Comparison of ENCODE assay signal across 8 mouse cellular contexts in genomic region chr5:134742221-134742795, GRCm38 (mm10). TPM values are rescaled to one million over a fixed set of nuclear protein-coding genes. Genes with fewer than 3 reads are reported as not detected.
DNase-seq lines count a peak whose midpoint lies in the region; ATAC-seq and TF ChIP-seq lines count a peak whose summit lies in the region.

No protein-coding gene starts in this region.

- ATAC-seq in heart, postnatal 0 days (ENCODE audit: insufficient read depth, low read depth): no peak
- no peak for ATAC-seq in liver, embryonic 11.5 days (replicated peaks; ENCODE audit: low FRiP score)
- ATAC-seq in frontal cortex, adult (ENCODE audit: low TSS enrichment): no peak

- no peaks in the 10 kb centered on the region for H3K36me3 ChIP-seq in heart, postnatal 0 days (replicated peaks; ENCODE audit: control insufficient read depth, insufficient read depth, low read length)
- H3K36me3 ChIP-seq in liver, embryonic 11.5 days (ENCODE audit: control insufficient read depth, insufficient read depth, low read length): no peaks in the 10 kb centered on the region

- H3K4me1 ChIP-seq in heart, postnatal 0 days (ENCODE audit: control insufficient read depth, insufficient read depth): peaks cover 4% of the 10 kb centered on the region; the same call in 1 of the 2 replicates
- H3K4me1 ChIP-seq in liver, embryonic 11.5 days (replicated peaks; ENCODE audit: control insufficient read depth, insufficient read depth, low read length): peaks cover 2% of the 10 kb centered on the region; the same call in 1 of the 2 replicates

- intact Hi-C loops in heart, postnatal 36 days (cut with DNase I): no loop called here
- intact Hi-C loops in left cerebral cortex, postnatal 25 days (cut with DNase I): no loop called here

- no peak for TF ChIP-seq POLR2A in brain, embryonic 14.5 days (IDR thresholded peaks at IDR 0.05; ENCODE audit: borderline replicate concordance, extremely low read depth, insufficient read depth, insufficient read length, poor library complexity, severe bottlenecking)

- H3K27me3 ChIP-seq in heart, postnatal 0 days (ENCODE audit: control insufficient read depth, insufficient read depth, low read length): peaks cover 16% of the 10 kb centered on the region
- peaks cover 16% of the 10 kb centered on the region for H3K27me3 ChIP-seq in liver, embryonic 11.5 days (replicated peaks; ENCODE audit: control insufficient read depth, insufficient read depth, low read length)

- TF ChIP-seq CTCF in brain, embryonic 14.5 days (IDR thresholded peaks at IDR 0.05; ENCODE audit: borderline replicate concordance, extremely low read depth, insufficient read depth, insufficient read length): no peak
- TF ChIP-seq CTCF in heart, postnatal 0 days (IDR thresholded peaks at IDR 0.05; ENCODE audit: low read depth): no peak

- H3K9ac ChIP-seq in heart, postnatal 0 days (replicated peaks; ENCODE audit: low read depth, low read length): no peak overlapping the region
- no peak overlapping the region for H3K9ac ChIP-seq in liver, embryonic 11.5 days (ENCODE audit: low read depth, low read length)

- no peak for TF ChIP-seq EP300 in heart, postnatal 0 days (IDR thresholded peaks at IDR 0.05; ENCODE audit: low read depth)

- DNase-seq in heart, adult 18-20 months: peak; percentile 59 to 70
- no peak for DNase-seq in heart, postnatal 36 days
- peak; percentile 37 for DNase-seq in brain, embryonic 14.5 days (ENCODE audit: low read depth)
- no peak for DNase-seq in heart, postnatal 0 days (ENCODE audit: low spot score)
- no peak for DNase-seq in liver, embryonic 11.5 days (ENCODE audit: low spot score)
- DNase-seq in urinary bladder, postnatal 10 days (ENCODE audit: low spot score): no peak
- no peak for DNase-seq in left cerebral cortex, postnatal 25 days (ENCODE audit: low spot score in 2 of 2)

- no peak overlapping the region for H3K4me3 ChIP-seq in heart, postnatal 0 days (ENCODE audit: low read depth, low read length)
- H3K4me3 ChIP-seq in liver, embryonic 11.5 days (ENCODE audit: low read depth, low read length): no peak overlapping the region

- 15% methylated on average over 19 of the region's 19 CpGs for WGBS in heart, postnatal 0 days
- WGBS in liver, embryonic 11.5 days: 13% methylated on average over 19 of the region's 19 CpGs

- peak overlapping the region; percentile 12 for H3K4me2 ChIP-seq in heart, postnatal 0 days (ENCODE audit: low read depth, low read length)
- H3K4me2 ChIP-seq in liver, embryonic 11.5 days: peak overlapping the region; percentile 33

- peak overlapping the region; percentile 36; the same call in 1 of the 2 replicates for H3K27ac ChIP-seq in heart, postnatal 0 days (ENCODE audit: low read depth)
- H3K27ac ChIP-seq in liver, embryonic 11.5 days (ENCODE audit: low read depth, low read length): no peak overlapping the region

- H3K9me3 ChIP-seq in heart, postnatal 0 days (replicated peaks; ENCODE audit: control insufficient read depth, low read length): no peaks in the 10 kb centered on the region
- no peaks in the 10 kb centered on the region for H3K9me3 ChIP-seq in liver, embryonic 11.5 days (ENCODE audit: control insufficient read depth, low read length)

RNA-seq across cellular contexts. Expression of gene Eln, which starts 4.8 kb away (rescaled TPM):
- total RNA-seq in heart, adult 18-20 months (2021): 10 to 100 TPM; 26.0 to 26.7 TPM
- 100 to 1,000 TPM in 1 of 2 experiments, 10 to 100 TPM in 1; 67.1 to 103 TPM for total RNA-seq in heart, postnatal 36 days (2021)
- polyA plus RNA-seq in brain, embryonic 14.5 days (2012; rRNA removed): 21.6 and 29.1 TPM in 2 replicates
- total RNA-seq in heart, postnatal 0 days (2014; rRNA removed; ENCODE audit: low replicate concordance): 313 and 411 TPM in 2 replicates
- 362 and 388 TPM in 2 replicates for polyA plus RNA-seq in heart, postnatal 0 days (2015; fragmentation: Nextera tagmentation; extraction: Ambion mirVana)
- 3.5 and 4.4 TPM in 2 replicates for polyA plus RNA-seq in liver, embryonic 11.5 days (2014; fragmentation: Nextera tagmentation; extraction: Ambion mirVana)
- total RNA-seq in left cerebral cortex, postnatal 25 days (2021): 10 to 100 TPM; 22.5 to 27.1 TPM

RNA-seq across cellular contexts. Expression of gene Limk1, which starts 53.9 kb away (rescaled TPM):
- total RNA-seq in heart, adult 18-20 months (2021): 1 to 10 TPM; 4.3 to 5.1 TPM
- total RNA-seq in heart, postnatal 36 days (2021): 1 to 10 TPM; 4.5 to 4.9 TPM
- 63.4 and 89.3 TPM in 2 replicates for polyA plus RNA-seq in brain, embryonic 14.5 days (2012; rRNA removed)
- 6.9 and 12.1 TPM in 2 replicates for total RNA-seq in heart, postnatal 0 days (2014; rRNA removed; ENCODE audit: low replicate concordance)
- polyA plus RNA-seq in heart, postnatal 0 days (2015; fragmentation: Nextera tagmentation; extraction: Ambion mirVana): 2.4 TPM in 2 replicates
- polyA plus RNA-seq in liver, embryonic 11.5 days (2014; fragmentation: Nextera tagmentation; extraction: Ambion mirVana): 1.7 and 1.8 TPM in 2 replicates
- 10 to 100 TPM; 58.7 to 60.1 TPM for total RNA-seq in left cerebral cortex, postnatal 25 days (2021)

Comparison
In these comparisons a context has a peak if more than half of its experiments do, and no peak if none do; other contexts are left out.
1. DNase-seq: peak in heart, adult 18-20 months (2 of 2) and brain, embryonic 14.5 days (single experiment); none in heart, postnatal 36 days (0 of 2), heart, postnatal 0 days (single experiment), liver, embryonic 11.5 days (single experiment), urinary bladder, postnatal 10 days (single experiment) and left cerebral cortex, postnatal 25 days (0 of 2).